Mouse (Mus musculus): Measurements from ENCODE around the gene Pgpep1l.
"Not testable (repeated sequence)": the region's sequence is repeated elsewhere in the genome, so short reads cannot be mapped to it uniquely, and the experiment has no call there.

Pgpep1l gene

DNA sequence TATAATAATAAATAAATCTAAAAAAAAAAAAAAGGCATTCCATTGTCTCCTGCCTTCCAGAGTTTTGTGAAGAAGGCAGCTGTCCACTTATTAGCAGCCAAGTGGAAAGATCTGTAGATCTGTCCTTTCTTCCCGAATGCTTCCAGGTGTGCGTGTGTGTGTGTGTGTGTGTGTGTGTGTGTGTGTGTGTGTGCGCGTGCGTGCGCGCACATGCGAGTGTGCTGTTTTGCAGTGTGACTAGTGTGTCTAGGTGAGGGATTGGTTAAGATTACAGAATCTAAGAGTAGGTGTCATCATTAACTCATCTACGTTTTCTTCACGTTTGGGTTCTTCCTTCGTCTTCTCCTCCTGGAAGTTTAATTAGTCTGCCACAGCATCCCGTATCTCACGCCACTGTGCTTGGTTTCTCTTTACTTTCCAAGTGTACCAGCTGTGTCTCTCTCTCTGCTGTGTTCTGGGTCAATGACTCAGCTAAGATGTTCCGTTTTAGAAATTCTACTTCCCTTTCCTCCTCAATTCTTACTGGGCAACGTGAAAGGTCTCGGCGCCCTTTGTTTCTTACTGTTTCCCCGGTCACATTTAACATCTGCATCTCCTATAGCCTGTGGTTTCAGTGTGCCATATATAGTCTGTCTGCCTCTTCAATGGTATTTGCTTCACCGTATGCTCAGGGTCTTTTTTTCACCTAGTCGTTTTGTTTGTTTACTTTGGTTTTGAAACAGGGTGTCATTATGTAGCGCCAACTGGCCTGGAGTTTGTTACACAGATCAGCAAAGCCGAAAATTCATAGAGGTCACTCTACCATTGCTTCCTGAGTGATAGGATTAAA is 18.5 kb upstream of the Pgpep1l start:
- no peak for DNase-seq (ENCODE audit: low spot score)

GRCm38 (mm10) chr7:68281341-68281740 is 17.3 kb upstream of the Pgpep1l start:
- DNase-seq (ENCODE audit: low spot score), result no peak

GRCm38 (mm10) chr7:68280352-68280869 is 16.4 kb upstream of the Pgpep1l start:
- no peak for DNase-seq (ENCODE audit: low spot score)

- DNase-seq (ENCODE audit: low spot score), result no peak
Observed at GRCm38 (mm10) chr7:68279481-68279880, 15.4 kb upstream of the Pgpep1l start.

DNA sequence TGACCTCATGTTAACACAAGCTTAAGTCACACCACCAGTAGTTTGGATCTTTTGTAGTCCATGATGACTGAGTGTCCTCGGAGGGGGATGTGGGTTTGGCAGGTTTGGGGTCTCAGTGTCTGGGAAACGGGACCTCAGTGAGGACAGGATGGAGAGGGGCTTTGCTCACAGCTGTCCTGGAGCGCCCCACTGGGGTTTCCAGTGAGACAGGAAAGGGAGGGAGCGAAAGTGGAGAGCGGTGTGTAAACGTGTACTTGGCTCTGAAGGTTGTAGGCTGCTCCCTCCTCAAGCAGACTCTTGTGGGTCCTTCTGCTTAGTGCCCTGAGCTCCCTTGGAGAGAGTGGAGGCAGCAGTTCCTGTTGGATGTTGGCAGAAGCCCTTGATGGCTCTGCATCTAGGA is 14.9 kb upstream of the Pgpep1l start:
- DNase-seq (ENCODE audit: low spot score), result no peak

DNA sequence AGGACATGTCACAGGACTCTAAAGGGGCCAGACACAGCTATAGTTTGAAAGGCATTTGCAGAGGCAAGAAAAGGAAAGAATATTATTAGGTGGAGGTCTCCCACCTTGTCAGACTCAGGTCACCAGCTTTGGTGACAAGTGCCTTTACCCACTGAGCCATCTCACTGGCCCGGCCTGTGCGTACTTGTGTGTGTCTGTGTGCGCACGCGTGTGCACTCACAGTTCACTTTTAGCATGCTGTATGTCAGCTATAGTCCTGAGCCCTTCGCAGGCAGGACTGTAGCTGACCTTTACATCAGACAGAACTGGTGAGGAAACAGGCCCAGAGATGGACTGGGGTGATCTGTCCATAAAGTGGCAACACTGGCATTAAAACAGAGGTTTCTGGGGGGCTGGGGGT is 14.4 kb upstream of the Pgpep1l start:
- no peak for DNase-seq (ENCODE audit: low spot score)

DNA sequence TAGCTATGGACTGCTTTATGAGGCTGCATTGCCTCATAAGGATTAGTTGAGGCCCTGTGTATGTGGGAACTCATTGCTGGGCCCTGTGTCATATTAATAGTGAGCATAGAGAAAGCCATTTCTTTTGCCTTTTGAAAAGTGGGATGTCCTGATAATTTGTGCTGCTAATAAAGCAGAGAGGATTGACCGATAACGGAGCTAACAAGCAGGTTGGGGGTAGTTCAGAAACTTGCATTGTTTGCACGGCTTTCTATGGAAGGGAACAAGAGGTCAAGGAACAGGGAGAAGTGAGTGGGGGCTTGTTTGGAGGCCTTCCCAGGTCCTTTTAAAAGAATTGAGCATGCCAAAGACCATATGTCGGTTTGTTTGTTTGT is 13.9 kb upstream of the Pgpep1l start:
- no peak for DNase-seq (ENCODE audit: low spot score)

- no peak for DNase-seq (ENCODE audit: low spot score)
Observed at GRCm38 (mm10) chr7:68277054-68277896, 13.2 kb upstream of the Pgpep1l start.

- DNase-seq (ENCODE audit: low spot score), result no peak
Observed at GRCm38 (mm10) chr7:68275838-68276731, 12.1 kb upstream of the Pgpep1l start.

DNA sequence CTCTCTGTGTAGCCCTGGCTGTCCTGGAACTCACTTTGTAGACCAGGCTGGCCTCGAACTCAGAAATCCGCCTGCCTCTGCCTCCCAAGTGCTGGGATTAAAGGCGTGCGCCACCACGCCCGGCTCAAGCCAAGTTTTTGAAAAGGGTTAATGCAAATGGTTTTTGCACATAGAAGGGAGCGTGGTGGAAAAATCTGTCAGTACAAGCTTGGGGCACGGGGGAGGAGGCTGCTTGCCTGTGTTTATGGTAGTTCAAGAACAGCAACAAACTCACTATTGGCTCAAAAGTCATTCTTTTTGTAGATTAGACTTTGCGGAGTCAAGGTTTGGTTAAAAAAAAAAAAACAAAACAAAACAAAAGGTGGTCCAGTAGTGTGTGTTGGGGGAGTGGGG is 11.4 kb upstream of the Pgpep1l start:
- not testable (repeated sequence) for DNase-seq (ENCODE audit: low spot score)

DNA sequence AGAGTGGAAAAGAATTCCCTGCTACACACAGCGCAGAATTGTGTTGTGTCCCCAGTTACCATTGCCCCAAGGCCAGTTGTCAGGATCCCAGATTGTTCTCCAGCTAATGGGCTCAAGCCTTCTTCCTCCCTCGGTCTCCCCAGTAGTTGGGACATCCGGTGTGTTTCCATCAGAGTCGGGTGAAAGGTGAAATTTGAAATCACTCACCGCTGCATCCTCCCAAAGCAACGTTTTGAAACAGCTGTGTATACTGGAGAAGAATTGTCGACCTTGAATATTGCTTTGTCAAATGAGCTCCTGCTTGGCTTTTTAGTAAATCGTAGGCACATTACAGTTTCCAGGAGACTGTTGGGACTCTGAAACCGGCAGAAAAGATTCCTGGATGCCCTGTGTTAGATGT is 10.9 kb upstream of the Pgpep1l start:
- DNase-seq (ENCODE audit: low spot score), result no peak

- DNase-seq (ENCODE audit: low spot score), result no peak
Observed at GRCm38 (mm10) chr7:68274218-68274617, 10.2 kb upstream of the Pgpep1l start.

DNA sequence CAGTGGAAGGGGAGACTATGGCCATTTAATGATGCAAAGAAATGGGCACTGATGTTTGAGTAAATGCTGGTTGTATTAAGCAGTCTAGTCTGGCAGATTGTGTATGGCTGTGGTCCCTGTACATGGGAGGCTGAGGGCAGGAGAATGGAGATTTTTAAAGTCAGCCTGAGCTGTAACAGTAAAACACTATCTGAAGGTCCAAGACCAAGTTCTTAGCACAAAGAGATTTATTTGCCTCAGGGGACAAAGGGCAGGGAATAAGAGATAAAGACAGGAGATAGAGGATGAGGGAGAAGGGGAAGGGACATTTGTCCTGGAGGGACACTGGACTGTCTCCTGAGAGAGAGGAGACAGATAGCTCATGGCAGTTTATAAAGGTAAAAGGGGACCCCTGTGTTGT is 9.5 kb upstream of the Pgpep1l start, which contains the start of gene Fam169b:
Gene Fam169b, plus strand, starts transcription at position 325 of the 400 bp plus-strand sequence.
- no peak for DNase-seq (ENCODE audit: low spot score)

- DNase-seq (ENCODE audit: low spot score), result no peak
Observed at GRCm38 (mm10) chr7:68272607-68273006, 8.6 kb upstream of the Pgpep1l start.

GRCm38 (mm10) chr7:68271816-68272215 is 7.8 kb upstream of the Pgpep1l start:
- no peak for DNase-seq (ENCODE audit: low spot score)

DNA sequence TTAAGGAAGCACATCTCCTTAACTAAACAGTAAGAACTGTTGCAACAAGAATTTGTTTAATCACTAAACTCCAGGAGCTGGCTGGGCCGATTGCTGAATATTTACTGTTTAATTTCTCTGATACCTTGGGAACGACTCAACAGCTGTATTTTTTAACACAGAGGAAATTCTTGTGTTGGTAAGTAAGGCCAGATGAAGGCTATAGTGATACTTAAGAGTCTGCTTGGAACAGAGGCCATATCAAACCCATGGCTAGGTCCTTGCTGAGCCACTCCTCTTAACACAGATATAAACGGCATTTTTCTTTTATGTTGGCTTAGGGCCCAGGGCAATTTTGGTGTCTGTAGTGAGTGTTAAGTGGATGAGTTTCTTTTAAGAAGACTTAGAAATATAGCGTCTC is 6.5 kb upstream of the Pgpep1l start:
- DNase-seq (ENCODE audit: low spot score), result no peak

DNA sequence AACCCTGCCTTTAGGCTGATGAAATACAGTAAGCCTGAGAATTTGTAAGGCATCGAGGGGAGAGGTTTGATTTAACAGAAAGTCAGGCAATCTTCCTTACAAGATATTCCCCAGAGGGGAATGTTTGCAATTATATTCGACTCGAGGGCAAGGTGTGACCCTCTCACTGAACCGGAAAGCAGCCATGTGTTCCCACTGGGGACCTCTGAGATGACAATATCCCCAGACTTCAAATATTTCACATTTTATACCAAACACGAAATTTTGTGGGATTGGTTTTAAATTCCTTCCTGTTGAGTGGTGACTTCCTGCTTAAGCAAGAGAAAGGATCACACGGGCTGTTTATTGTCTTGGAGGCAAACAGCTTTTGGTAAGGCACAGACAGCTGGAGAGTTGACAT is 2.7 kb upstream of the Pgpep1l start:
- DNase-seq (ENCODE audit: low spot score), result no peak

GRCm38 (mm10) chr7:68265391-68265790 is 1.4 kb upstream of the Pgpep1l start:
- DNase-seq (ENCODE audit: low spot score), result no peak

- DNase-seq (ENCODE audit: low spot score), result peak; percentile 56
Observed at GRCm38 (mm10) chr7:68264531-68264930, 498 bp upstream of the Pgpep1l start.

GRCm38 (mm10) chr7:68263346-68264027 is 546 bp downstream of the Pgpep1l start:
- DNase-seq (ENCODE audit: low spot score), result no peak

DNA sequence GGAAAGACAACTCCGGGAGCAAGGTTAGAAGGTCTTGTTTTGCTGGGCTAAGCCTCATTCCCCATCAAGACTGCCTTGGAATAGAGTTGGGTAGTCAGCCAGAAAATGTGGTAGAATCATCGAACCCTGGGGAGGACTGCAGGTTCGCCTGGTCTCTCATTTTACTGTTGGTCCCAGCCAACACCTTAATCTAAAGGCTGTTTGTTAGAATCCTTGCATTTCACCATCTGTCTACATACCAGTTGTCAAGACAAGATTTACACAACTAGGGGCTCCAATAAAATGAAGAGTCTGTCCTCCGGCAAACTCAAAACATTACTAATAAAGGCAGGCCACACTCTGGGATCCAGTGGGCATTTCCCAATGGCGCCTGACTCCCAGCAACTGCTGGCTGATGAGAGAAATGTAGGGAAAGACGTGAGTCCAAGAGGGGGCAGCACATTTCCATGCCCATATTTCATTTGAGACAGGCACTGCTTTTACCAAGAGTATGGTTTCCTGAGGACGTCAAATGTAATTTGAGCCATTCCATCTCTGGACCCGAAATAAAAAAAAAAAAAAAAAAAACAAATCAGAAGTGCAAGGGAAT is 1.3 kb downstream of the Pgpep1l start:
- DNase-seq (ENCODE audit: low spot score), result no peak
